Mouse (Mus musculus): ENCODE results near the gene Klk4. TPM values are rescaled to one million over a fixed set of nuclear protein-coding genes. Genes with fewer than 3 reads are reported as not detected.

The Klk4 gene
- polyA plus RNA-seq, 1 experiment, result not detected

DNA sequence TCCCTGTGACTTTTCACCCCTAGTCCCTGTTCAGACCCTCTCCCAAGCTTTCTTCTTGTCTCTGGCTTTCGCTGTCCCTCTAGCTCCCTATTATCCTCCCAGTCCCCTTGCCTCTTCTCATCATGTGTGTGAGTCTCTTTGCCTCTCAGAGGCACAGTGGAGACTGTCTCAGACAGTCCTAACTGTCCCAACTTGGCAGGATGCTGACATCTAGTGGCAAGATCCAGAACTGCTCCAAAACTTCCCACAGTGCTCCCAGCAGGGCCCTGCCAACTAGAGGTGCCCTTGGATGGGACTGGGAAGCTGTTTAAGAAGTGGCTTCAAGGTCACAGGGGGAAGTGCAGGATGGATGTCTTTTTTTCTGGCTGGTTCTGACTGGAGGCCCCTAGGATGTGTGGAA is 13.9 kb downstream of the Klk4 start:
- TF ChIP-seq TAL1 (IDR thresholded peaks at IDR 0.05; ENCODE audit: low read length) (no peak), GATA1 (IDR thresholded peaks at IDR 0.05; ENCODE audit: low read length) (no peak)
- H3K27me3 ChIP-seq (ENCODE audit: control insufficient read depth), result no peaks in the 10 kb centered on the region
- H3K36me3 ChIP-seq (ENCODE audit: control insufficient read depth), result no peaks in the 10 kb centered on the region
- H3K9me3 ChIP-seq (ENCODE audit: control insufficient read depth, low read length), result no peaks in the 10 kb centered on the region
- no peaks in the 10 kb centered on the region for H3K4me1 ChIP-seq (ENCODE audit: control insufficient read depth)
- no peak overlapping the region for H3K4me3 ChIP-seq (replicated peaks)

DNA sequence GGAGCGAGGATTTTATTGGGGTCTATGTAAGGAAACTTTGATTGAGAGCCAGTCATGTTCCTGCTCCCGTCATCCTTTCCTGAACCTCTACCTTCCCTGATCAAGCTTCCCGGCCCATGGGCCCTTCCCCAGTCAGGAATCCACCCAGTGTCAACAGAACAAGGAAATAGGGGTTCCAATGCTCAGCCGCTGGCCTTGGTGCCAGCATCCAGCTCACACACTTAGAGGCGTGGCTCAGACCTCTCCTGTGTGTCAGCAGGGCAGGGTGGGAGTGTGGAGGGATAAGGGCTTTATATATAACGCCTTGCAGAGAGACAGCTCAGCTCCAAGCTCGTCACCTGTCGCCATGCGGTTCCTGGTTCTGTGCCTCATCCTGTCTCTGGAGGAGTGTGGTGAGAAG is 33.9 kb downstream of the Klk4 start:
- no peaks in the 10 kb centered on the region for H3K36me3 ChIP-seq (ENCODE audit: control insufficient read depth)
- H3K4me3 ChIP-seq (replicated peaks), result no peak overlapping the region
- H3K27me3 ChIP-seq (ENCODE audit: control insufficient read depth), result no peaks in the 10 kb centered on the region
- TF ChIP-seq TAL1 (IDR thresholded peaks at IDR 0.05; ENCODE audit: low read length) (no peak), GATA1 (IDR thresholded peaks at IDR 0.05; ENCODE audit: low read length) (no peak)
- H3K9me3 ChIP-seq (ENCODE audit: control insufficient read depth, low read length), result no peaks in the 10 kb centered on the region
- no peaks in the 10 kb centered on the region for H3K4me1 ChIP-seq (ENCODE audit: control insufficient read depth)

DNA sequence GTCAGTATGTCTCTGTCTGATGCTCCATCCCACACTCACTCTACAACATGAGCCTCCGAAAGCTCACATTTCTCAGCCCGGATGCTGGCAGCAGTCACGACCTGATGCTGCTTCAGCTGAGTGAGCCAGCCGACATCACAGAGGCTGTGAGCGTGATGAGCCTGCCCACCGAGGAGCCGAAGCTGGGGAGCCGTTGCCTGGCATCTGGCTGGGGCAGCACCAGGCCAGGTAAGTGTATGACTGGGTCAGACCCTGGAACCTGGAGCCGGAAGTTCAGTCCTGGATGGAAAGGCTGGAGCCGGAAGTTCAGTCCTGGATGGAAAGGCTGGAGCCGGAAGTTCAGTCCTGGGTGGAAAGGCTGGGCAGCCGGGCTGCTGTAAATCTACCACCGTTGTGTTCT is 37.5 kb downstream of the Klk4 start:
- TF ChIP-seq GATA1 (IDR thresholded peaks at IDR 0.05; ENCODE audit: low read length), result no peak
- TF ChIP-seq TAL1 (IDR thresholded peaks at IDR 0.05; ENCODE audit: low read length), result no peak
- no peak overlapping the region for H3K4me3 ChIP-seq (replicated peaks)
- H3K9me3 ChIP-seq (ENCODE audit: control insufficient read depth, low read length), result no peaks in the 10 kb centered on the region
- no peaks in the 10 kb centered on the region for H3K36me3 ChIP-seq (ENCODE audit: control insufficient read depth)
- H3K4me1 ChIP-seq (ENCODE audit: control insufficient read depth), result no peaks in the 10 kb centered on the region
- H3K27me3 ChIP-seq (ENCODE audit: control insufficient read depth), result no peaks in the 10 kb centered on the region

DNA sequence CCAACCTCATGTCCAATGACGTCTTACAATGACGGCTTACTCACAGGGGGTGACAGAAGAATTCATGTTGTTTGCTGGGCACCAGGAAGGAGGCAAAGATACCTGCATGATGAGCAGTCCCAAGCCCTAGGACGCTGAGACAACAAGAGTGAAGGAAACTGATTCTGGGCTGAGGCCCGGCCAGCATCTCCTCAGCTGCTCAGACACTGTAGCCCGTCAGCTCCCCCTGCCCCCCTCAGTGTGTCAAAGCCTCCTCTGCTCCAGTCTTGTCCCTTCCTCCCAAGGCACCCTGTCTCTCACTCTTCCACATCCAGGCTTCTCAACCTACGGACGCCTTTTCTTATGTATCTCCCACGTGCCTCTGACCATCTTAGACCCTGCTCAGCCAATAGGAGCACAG is 37.9 kb downstream of the Klk4 start:
- H3K27me3 ChIP-seq (ENCODE audit: control insufficient read depth), result no peaks in the 10 kb centered on the region
- H3K4me1 ChIP-seq (ENCODE audit: control insufficient read depth), result no peaks in the 10 kb centered on the region
- no peaks in the 10 kb centered on the region for H3K36me3 ChIP-seq (ENCODE audit: control insufficient read depth)
- no peaks in the 10 kb centered on the region for H3K9me3 ChIP-seq (ENCODE audit: control insufficient read depth, low read length)
- no peak overlapping the region for H3K4me3 ChIP-seq (replicated peaks)
- TF ChIP-seq TAL1 (IDR thresholded peaks at IDR 0.05; ENCODE audit: low read length) (no peak), GATA1 (IDR thresholded peaks at IDR 0.05; ENCODE audit: low read length) (no peak)

DNA sequence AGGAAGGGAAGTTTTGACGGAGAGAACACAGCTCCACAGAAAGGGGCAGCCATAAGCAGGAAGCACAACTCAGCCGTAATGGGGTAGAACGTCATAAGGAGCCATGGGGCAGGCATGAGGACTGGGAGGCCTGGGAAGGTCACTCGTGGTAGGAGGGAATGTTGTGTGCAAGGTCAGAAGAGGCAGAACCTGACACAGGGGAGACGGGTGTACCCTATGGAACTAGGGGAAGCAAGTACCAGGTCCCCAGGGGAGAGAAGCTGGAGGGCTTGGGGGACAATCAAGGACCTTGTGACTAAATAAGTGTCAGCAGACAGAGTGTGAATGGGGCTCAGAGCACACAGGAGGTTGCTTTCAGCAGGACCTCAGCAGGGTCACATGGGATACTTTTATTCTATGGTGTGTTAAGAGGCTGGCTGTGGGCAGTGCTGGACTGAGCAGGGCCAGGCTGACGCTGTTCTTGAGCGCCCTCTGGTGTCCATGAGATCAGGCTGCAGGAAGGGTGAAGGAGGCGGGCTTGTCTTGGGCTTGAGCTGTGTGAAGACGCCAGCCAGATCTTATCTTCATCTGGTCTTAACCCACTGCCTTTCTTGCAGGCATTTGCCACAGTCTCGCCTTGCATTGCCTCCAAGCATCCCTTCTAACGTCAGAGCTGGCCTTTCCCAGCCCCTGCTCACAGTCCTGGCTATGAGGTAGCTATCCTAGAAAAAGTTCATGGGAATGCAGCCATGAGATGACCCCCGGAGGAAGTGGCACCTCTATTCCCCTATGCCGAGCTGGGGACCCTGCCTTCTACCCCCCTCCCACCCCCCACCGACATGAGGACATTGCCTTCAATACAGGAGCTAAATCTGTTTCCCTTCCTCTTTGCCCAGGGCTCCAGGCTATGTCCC is 38.8 kb downstream of the Klk4 start:
- TF ChIP-seq GATA1 (IDR thresholded peaks at IDR 0.05; ENCODE audit: low read length), result no peak
- no peak for TF ChIP-seq TAL1 (IDR thresholded peaks at IDR 0.05; ENCODE audit: low read length)

DNA sequence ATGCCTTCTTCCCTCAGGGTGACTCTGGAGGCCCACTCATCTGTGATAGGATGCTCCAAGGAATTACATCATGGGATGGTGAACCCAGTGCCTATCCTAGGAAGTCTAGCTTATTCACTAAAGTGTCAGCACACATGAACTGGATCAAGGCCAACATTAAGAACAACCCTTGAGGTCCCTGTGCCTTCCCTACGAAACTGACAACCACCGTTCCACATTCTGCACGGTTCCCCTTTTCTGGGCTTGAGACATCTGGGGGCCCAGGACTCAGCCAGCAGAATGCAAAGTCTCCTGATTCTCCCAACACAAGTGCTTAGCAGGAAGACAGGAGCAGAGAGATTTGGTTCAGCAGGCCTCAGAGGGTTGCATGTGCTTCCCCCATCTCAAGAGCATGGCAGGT is 39.6 kb downstream of the Klk4 start:
- no peaks in the 10 kb centered on the region for H3K36me3 ChIP-seq (ENCODE audit: control insufficient read depth)
- H3K4me1 ChIP-seq (ENCODE audit: control insufficient read depth), result no peaks in the 10 kb centered on the region
- H3K27me3 ChIP-seq (ENCODE audit: control insufficient read depth), result no peaks in the 10 kb centered on the region
- TF ChIP-seq TAL1 (IDR thresholded peaks at IDR 0.05; ENCODE audit: low read length), result no peak
- no peak for TF ChIP-seq GATA1 (IDR thresholded peaks at IDR 0.05; ENCODE audit: low read length)
- no peak overlapping the region for H3K4me3 ChIP-seq (replicated peaks)
- no peaks in the 10 kb centered on the region for H3K9me3 ChIP-seq (ENCODE audit: control insufficient read depth, low read length)

More for the DNA sequence above, 38.8 kb downstream of the Klk4 start:
- Histone ChIP-seq H3K9me3 (ENCODE audit: control insufficient read depth, low read length) (no peaks in the 10 kb centered on the region), H3K27me3 (ENCODE audit: control insufficient read depth) (no peaks in the 10 kb centered on the region), H3K4me1 (ENCODE audit: control insufficient read depth) (no peaks in the 10 kb centered on the region), H3K4me3 (replicated peaks) (no peak overlapping the region), H3K36me3 (ENCODE audit: control insufficient read depth) (no peaks in the 10 kb centered on the region)

DNA sequence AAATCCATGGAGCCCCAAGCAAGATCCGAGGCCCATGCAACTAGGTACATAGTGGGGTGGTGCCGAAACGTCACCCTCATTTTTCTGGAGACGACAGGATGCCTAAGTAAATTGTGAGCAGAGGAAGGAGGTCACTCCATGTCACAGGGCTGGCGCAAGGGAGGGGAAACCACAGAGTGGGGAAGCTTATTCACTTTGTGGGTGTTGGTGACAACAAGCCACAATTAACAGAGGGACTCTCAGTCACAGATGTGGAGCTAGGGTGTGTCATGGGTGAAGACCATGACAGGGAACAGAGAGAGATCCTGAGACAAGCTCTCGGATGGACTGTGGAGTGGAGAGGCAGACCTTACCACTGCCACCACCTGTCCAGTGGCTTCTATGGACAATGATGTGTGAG is 40.1 kb downstream of the Klk4 start:
- no peak overlapping the region for H3K4me3 ChIP-seq (replicated peaks)
- TF ChIP-seq TAL1 (IDR thresholded peaks at IDR 0.05; ENCODE audit: low read length), result no peak
- no peak for TF ChIP-seq GATA1 (IDR thresholded peaks at IDR 0.05; ENCODE audit: low read length)
- no peaks in the 10 kb centered on the region for H3K9me3 ChIP-seq (ENCODE audit: control insufficient read depth, low read length)
- no peaks in the 10 kb centered on the region for H3K27me3 ChIP-seq (ENCODE audit: control insufficient read depth)
- H3K4me1 ChIP-seq (ENCODE audit: control insufficient read depth), result no peaks in the 10 kb centered on the region
- no peaks in the 10 kb centered on the region for H3K36me3 ChIP-seq (ENCODE audit: control insufficient read depth)

DNA sequence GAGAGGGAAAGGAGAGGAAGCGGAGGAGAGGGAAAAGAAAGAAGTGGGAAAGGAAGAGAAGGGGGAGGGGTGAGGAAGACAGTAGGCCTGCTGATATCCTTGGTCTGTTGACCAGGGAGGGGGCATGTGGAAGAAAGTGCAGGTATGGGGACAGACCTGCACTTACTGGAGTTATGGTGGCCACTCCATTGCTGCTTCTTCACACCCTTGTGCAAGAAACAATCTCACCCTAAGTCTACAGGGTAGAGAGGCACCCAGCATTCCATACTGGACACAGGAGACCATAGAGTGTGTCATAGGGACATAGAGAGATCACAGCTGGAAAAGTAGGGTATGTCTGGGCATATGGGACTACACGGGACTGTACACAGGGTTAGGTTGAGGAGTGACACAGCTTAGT is 41.0 kb downstream of the Klk4 start:
- TF ChIP-seq TAL1 (IDR thresholded peaks at IDR 0.05; ENCODE audit: low read length), result no peak
- no peak for TF ChIP-seq GATA1 (IDR thresholded peaks at IDR 0.05; ENCODE audit: low read length)
- Histone ChIP-seq H3K4me1 (ENCODE audit: control insufficient read depth) (no peaks in the 10 kb centered on the region), H3K36me3 (ENCODE audit: control insufficient read depth) (no peaks in the 10 kb centered on the region), H3K27me3 (ENCODE audit: control insufficient read depth) (no peaks in the 10 kb centered on the region), H3K4me3 (replicated peaks) (no peak overlapping the region), H3K9me3 (ENCODE audit: control insufficient read depth, low read length) (no peaks in the 10 kb centered on the region)

DNA sequence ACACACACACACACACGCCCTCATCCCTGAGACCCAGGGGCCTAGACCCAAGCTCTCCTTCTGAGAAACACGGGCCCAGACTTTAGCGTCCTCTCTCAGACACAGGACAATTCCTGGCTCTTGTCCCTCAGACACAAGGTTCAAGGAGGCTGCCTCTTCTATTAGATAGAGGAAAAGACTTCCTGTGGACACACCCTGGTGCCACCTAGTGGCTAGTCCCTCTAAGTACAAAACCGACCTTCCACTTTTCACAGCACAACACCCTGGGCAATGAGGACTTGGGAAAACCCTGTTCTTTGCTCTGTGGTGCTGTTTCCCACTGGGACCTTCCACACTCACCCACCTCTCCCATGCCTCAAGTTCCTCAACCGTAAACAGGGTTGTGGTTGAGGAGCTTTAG is 45.0 kb downstream of the Klk4 start:
- Histone ChIP-seq H3K27me3 (ENCODE audit: control insufficient read depth) (no peaks in the 10 kb centered on the region), H3K9me3 (ENCODE audit: control insufficient read depth, low read length) (no peaks in the 10 kb centered on the region), H3K4me3 (replicated peaks) (no peak overlapping the region), H3K36me3 (ENCODE audit: control insufficient read depth) (no peaks in the 10 kb centered on the region), H3K4me1 (ENCODE audit: control insufficient read depth) (no peaks in the 10 kb centered on the region)
- TF ChIP-seq GATA1 (IDR thresholded peaks at IDR 0.05; ENCODE audit: low read length), result no peak
- TF ChIP-seq TAL1 (IDR thresholded peaks at IDR 0.05; ENCODE audit: low read length), result no peak

All from erythroblast, embryonic 14.5 days (primary cell).